ENCODE assay signal across 9 mouse cellular contexts in the genomic region with DNA sequence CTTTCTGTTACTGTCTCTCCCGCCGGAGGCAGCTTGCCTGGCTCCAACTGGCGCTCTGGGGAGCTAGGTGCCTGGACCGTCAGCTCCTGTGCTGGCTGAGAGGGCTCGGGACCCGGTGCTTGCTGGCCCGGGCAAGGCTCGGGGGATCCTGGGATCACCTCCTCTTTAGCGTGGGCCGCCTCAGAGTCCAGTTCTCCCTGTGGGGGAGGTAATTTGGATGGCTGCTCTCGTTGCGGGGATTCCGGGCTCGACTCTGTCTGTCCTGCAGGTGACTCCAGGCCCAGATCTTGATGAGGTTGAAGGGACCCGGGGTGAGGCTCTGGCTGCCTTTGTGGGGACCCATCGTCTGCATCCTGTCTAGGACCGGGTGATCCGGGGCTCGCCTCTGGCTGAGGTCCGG. TPM values are rescaled to one million over a fixed set of nuclear protein-coding genes. Genes with fewer than 3 reads are reported as not detected.
DNase-seq lines count a peak whose midpoint lies in the region; ATAC-seq and TF ChIP-seq lines count a peak whose summit lies in the region.
"Had no signal": no experiment of that assay in that cellular context is flagged by ENCODE, and none has a peak within 500 bp of the region (broad histone marks: within the 10 kb centered on the region; RNA-seq: fewer than 3 reads in every experiment).

No protein-coding gene starts in this region.

- H3K4me1 ChIP-seq in lung, adult 2 months (ENCODE audit: control insufficient read depth, insufficient read depth, low read length), result peaks cover 9% of the 10 kb centered on the region; the same call in 1 of the 2 replicates
- H3K4me1 ChIP-seq in embryonic fibroblast, embryonic 13.5 days (ENCODE audit: control insufficient read depth, insufficient read depth, low read length), result peaks cover 11% of the 10 kb centered on the region
- H3K4me1 ChIP-seq in kidney, postnatal 0 days (replicated peaks; ENCODE audit: insufficient read depth, low read length), result peaks cover 15% of the 10 kb centered on the region

- no peak for TF ChIP-seq CTCF in lung, adult 2 months (IDR thresholded peaks at IDR 0.05; ENCODE audit: insufficient read depth, low read length)
- no peak for TF ChIP-seq CTCF in embryonic fibroblast, embryonic 13.5 days (IDR thresholded peaks at IDR 0.05; ENCODE audit: borderline replicate concordance, insufficient read depth, low read length)
- no peak for TF ChIP-seq CTCF in kidney, postnatal 0 days (IDR thresholded peaks at IDR 0.05; ENCODE audit: low read depth)

- H3K9me3 ChIP-seq in kidney, postnatal 0 days (replicated peaks; ENCODE audit: low read length), result no peaks in the 10 kb centered on the region

- WGBS in lung, adult 2 months, result under 1% methylated on average over 20 of the region's 20 CpGs
- WGBS in kidney, postnatal 0 days, result under 1% methylated on average over 20 of the region's 20 CpGs

- peak overlapping the region; percentile 39 for H3K4me3 ChIP-seq in lung, adult 2 months (replicated peaks; ENCODE audit: extremely low read depth, low read depth, low read length)
- peak overlapping the region; percentile 84 for H3K4me3 ChIP-seq in embryonic fibroblast, embryonic 13.5 days (ENCODE audit: insufficient read depth, low read length)
- H3K4me3 ChIP-seq in kidney, postnatal 0 days (replicated peaks; ENCODE audit: low read depth, low read length), result peak overlapping the region; percentile 72

- no peaks in the 10 kb centered on the region for H3K27me3 ChIP-seq in kidney, postnatal 0 days (ENCODE audit: insufficient read depth, low read length)

- peak overlapping the region; percentile 84 for H3K9ac ChIP-seq in kidney, postnatal 0 days (ENCODE audit: low read depth, low read length)

- 0 out of 2 replicates have a peak overlapping the region, but pooled peaks have one; percentile 17 for H3K27ac ChIP-seq in embryonic fibroblast, embryonic 13.5 days (ENCODE audit: insufficient read depth, low read length)
- H3K27ac ChIP-seq in kidney, postnatal 0 days, result 0 out of 2 replicates have a peak overlapping the region, but pooled peaks have one; percentile 57

- intact Hi-C loops in left cerebral cortex, postnatal 14 days (cut with DNase I), result loop anchor here (5.0 kb wide), 1 partner anchor 41 kb away; no protein-coding TSS in a partner anchor

- DNase-seq in lung, adult 2 months, result no peak
- no peak for DNase-seq in lung, postnatal 25 days (ENCODE audit: low spot score)
- peak; percentile 26 for DNase-seq in Muller cell, postnatal 12 days (ENCODE audit: inconsistent ontology term)
- no peak for DNase-seq in kidney, postnatal 0 days (ENCODE audit: low spot score)
- DNase-seq in naive thymus-derived CD4-positive, alpha-beta T cell, adult 2 months (ENCODE audit: low read depth), result peak; percentile 36
- DNase-seq in urinary bladder, postnatal 4 days (ENCODE audit: low spot score in 2 of 2), result no peak
- no peak for DNase-seq in left cerebral cortex, postnatal 14 days (ENCODE audit: low spot score in 2 of 2)

- ATAC-seq in kidney, postnatal 0 days (replicated peaks; ENCODE audit: low FRiP score, low read depth), result 0 out of 2 replicates have a peak, but pooled peaks have one; percentile 0

- peak overlapping the region; percentile 81 for H3K4me2 ChIP-seq in kidney, postnatal 0 days (ENCODE audit: low read length)

- no peak for TF ChIP-seq POLR2A in lung, adult 2 months (IDR thresholded peaks at IDR 0.05; ENCODE audit: borderline replicate concordance, extremely low read depth, low read depth, low read length)
- TF ChIP-seq POLR2A in embryonic fibroblast, embryonic 13.5 days (IDR thresholded peaks at IDR 0.05; ENCODE audit: low read depth, low read length), result no peak

- H3K36me3 ChIP-seq in kidney, postnatal 0 days (ENCODE audit: insufficient read depth, low read length), result peaks cover 17% of the 10 kb centered on the region

RNA-seq across cellular contexts. Expression of a gene that starts 0.7 kb away (rescaled TPM):
- polyA plus RNA-seq in lung, adult 2 months (2012; rRNA removed), result 3.9 and 4.7 TPM in 2 replicates
- 12.3 and 13.1 TPM in 2 replicates for polyA plus RNA-seq in embryonic fibroblast, embryonic 13.5 days (2011; ENCODE audit: insufficient read length, low read depth, missing spikeins)
- polyA plus RNA-seq in kidney, postnatal 0 days (2015; fragmentation: Nextera tagmentation; extraction: Ambion mirVana), result 22.9 and 23.2 TPM in 2 replicates
- 1 to 10 TPM; 8.5 to 8.9 TPM for total RNA-seq in left cerebral cortex, postnatal 14 days (2021)

RNA-seq across cellular contexts. Expression of a gene that starts 11.5 kb away (rescaled TPM):
- 4.8 and 6.6 TPM in 2 replicates for polyA plus RNA-seq in lung, adult 2 months (2012; rRNA removed)
- not detected in 2 replicates for polyA plus RNA-seq in embryonic fibroblast, embryonic 13.5 days (2011; ENCODE audit: insufficient read length, low read depth, missing spikeins)
- not detected in 2 replicates for polyA plus RNA-seq in kidney, postnatal 0 days (2015; fragmentation: Nextera tagmentation; extraction: Ambion mirVana)
- under 1 TPM; 0.32 to 0.33 TPM for total RNA-seq in left cerebral cortex, postnatal 14 days (2021)

RNA-seq across cellular contexts. Expression of a gene that starts 26.1 kb away (rescaled TPM):
- not detected in 2 replicates for polyA plus RNA-seq in lung, adult 2 months (2012; rRNA removed)
- polyA plus RNA-seq in embryonic fibroblast, embryonic 13.5 days (2011; ENCODE audit: insufficient read length, low read depth, missing spikeins), result not detected in 2 replicates
- 0.22 and 0.45 TPM in 2 replicates for polyA plus RNA-seq in kidney, postnatal 0 days (2015; fragmentation: Nextera tagmentation; extraction: Ambion mirVana)
- total RNA-seq in left cerebral cortex, postnatal 14 days (2021), result not detected
- polyA plus RNA-seq: frontal cortex, adult 2 months had no signal

RNA-seq across cellular contexts. Expression of a gene that starts 28.0 kb away (rescaled TPM):
- 0.21 and 0.33 TPM in 2 replicates for polyA plus RNA-seq in lung, adult 2 months (2012; rRNA removed)
- polyA plus RNA-seq in embryonic fibroblast, embryonic 13.5 days (2011; ENCODE audit: insufficient read length, low read depth, missing spikeins), result not detected in 2 replicates
- polyA plus RNA-seq in kidney, postnatal 0 days (2015; fragmentation: Nextera tagmentation; extraction: Ambion mirVana), result not detected in 2 replicates
- not detected for total RNA-seq in left cerebral cortex, postnatal 14 days (2021)

RNA-seq across cellular contexts. Expression of a gene that starts 44.6 kb away (rescaled TPM):
- polyA plus RNA-seq in lung, adult 2 months (2012; rRNA removed), result 1.8 and 2.3 TPM in 2 replicates
- not detected in 2 replicates for polyA plus RNA-seq in embryonic fibroblast, embryonic 13.5 days (2011; ENCODE audit: insufficient read length, low read depth, missing spikeins)
- not detected in 2 replicates for polyA plus RNA-seq in kidney, postnatal 0 days (2015; fragmentation: Nextera tagmentation; extraction: Ambion mirVana)
- total RNA-seq in left cerebral cortex, postnatal 14 days (2021), result under 1 TPM in 1 of 2 experiments, not detected in 1; 0.80 TPM

Comparison
In these comparisons a context has a peak if more than half of its experiments do, and no peak if none do; other contexts are left out.
1. DNase-seq: peak in Muller cell, postnatal 12 days (single experiment) and naive thymus-derived CD4-positive, alpha-beta T cell, adult 2 months (single experiment); none in lung, adult 2 months (single experiment), lung, postnatal 25 days (single experiment), kidney, postnatal 0 days (single experiment), urinary bladder, postnatal 4 days (0 of 2) and left cerebral cortex, postnatal 14 days (0 of 2).
2. Peak in every context shown above with its lines, with median percentiles within 50 percentile points of each other: H3K4me3 ChIP-seq.